Mouse (Mus musculus) midbrain, embryonic 11.5 days (tissue): Measurements from ENCODE around the gene Cnot3. TPM values are rescaled to one million over a fixed set of nuclear protein-coding genes. Genes with fewer than 3 reads are reported as not detected.

ENCODE experiments used
- ATAC-seq: fragments of 200-750 bp; cut with Nextera tagmentation; 2 replicates; pipeline ENCODE4 v1.8.0; 2017; ENCODE audit warnings: moderate TSS enrichment, moderate library complexity; ENCODE audit not compliant: low FRiP score
- DNase-seq: peaks from one replicate; pipeline ENCODE4 v3.0.0; 2015; ENCODE audit warnings: low spot score; ENCODE audit errors: missing footprints
- H3K27ac ChIP-seq: fragments of 300-500 bp; sonication (generic); 2 replicates; pipeline ENCODE4 v1.5.1; 2014; ENCODE audit warnings: low read depth, low read length
- H3K27me3 ChIP-seq: fragments of 300-500 bp; sonication (generic); 2 replicates; pipeline ENCODE4 v1.6.1; 2014; ENCODE audit warnings: mild to moderate bottlenecking, low read length, moderate library complexity, mixed read lengths; ENCODE audit not compliant: control insufficient read depth, insufficient read depth
- H3K36me3 ChIP-seq: fragments of 300-500 bp; sonication (generic); 2 replicates; pipeline ENCODE4 v1.6.1; 2014; ENCODE audit warnings: mild to moderate bottlenecking, low read length, moderate library complexity, mixed read lengths; ENCODE audit not compliant: control insufficient read depth, insufficient read depth
- H3K4me1 ChIP-seq: fragments of 300-500 bp; sonication (generic); 2 replicates; pipeline ENCODE4 v1.6.1; 2014; ENCODE audit warnings: low read length; ENCODE audit not compliant: control insufficient read depth, insufficient read depth
- H3K4me2 ChIP-seq: fragments of 300-500 bp; sonication (generic); 2 replicates; pipeline ENCODE4 v1.6.1; 2014; ENCODE audit warnings: mild to moderate bottlenecking, moderate library complexity
- H3K4me3 ChIP-seq: fragments of 300-500 bp; sonication (generic); 2 replicates; pipeline ENCODE4 v1.5.1; 2014; ENCODE audit warnings: low read depth, low read length
- H3K9ac ChIP-seq: fragments of 300-500 bp; sonication (generic); 2 replicates; pipeline ENCODE4 v1.6.1; 2014; ENCODE audit warnings: low read length
- H3K9me3 ChIP-seq: fragments of 300-500 bp; sonication (generic); 2 replicates; pipeline ENCODE4 v1.6.1; 2016; ENCODE audit warnings: low read length; ENCODE audit not compliant: control insufficient read depth
- WGBS: fragments of 180-500 bp; shearing (Covaris S2); extraction: QIAGEN DNeasy Blood & Tissue Kit; methylation state at CpG from one replicate; pipeline ENCODE4 v1.1.7; 2014; 5-methylcytosine and 5-hydroxymethylcytosine counted together
- polyA plus RNA-seq: library from polyadenylated mRNA; unstranded; fragments of >200 nt; fragmentation: Nextera tagmentation; extraction: Ambion mirVana; gene quantifications from 2 replicates; pipeline ENCODE4 v1.2.1, GENCODE M21; 2014

The Cnot3 gene
- polyA plus RNA-seq, 1 experiment from 2014 or later, result 63.0 TPM

DNA sequence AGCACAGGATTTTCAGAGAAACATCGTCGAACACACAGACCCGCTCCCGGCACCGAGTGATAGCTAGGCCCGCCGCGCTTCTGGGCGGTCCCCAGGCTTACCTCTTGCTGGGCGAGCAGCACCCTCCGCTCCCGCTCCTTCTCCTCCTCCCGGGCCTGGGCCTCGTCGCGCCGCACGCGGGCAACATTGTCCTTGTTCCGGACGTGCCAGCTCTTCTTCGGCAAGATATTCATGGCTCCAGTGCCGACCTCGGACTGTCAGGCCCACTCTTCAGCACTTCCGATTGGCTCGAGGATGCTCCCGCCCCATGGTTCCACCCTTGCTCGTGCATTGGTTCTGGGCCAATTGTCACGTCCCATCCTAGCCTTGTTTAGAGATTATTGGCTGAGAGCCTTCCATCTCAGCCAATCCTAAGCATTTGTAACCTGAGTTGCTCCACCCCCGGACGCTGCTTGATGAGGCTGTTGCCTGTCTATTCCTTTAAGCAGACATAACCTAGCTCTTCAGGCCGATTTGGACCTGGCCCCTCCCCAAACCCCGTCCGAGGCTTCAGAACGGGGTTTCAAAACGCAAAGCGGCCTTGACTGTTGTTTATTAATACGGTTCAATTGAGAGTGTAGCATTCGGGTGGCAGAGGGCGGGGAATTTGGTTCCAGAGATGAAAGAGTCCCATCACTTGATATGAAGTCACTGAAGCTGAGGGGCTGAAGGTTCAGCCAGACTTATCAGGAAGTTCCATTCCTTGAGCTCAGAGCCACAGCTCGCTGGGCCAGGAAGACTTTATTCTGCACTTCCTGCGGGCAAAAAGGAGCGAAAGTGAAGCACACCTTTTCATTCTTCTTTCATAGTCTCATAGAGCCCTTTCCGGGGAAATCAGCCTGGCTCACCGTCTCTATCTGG lies 20.4 kb downstream of the Cnot3 start, which contains the start of gene Leng1:
Leng1 (minus strand) TSS at position 626 of the 900 bp plus-strand sequence.
- 5% methylated on average over 45 of the region's 45 CpGs for WGBS
- Histone ChIP-seq H3K4me1 (peaks cover 12% of the 10 kb centered on the region), H3K27me3 (no peaks in the 10 kb centered on the region), H3K4me3 (peak within 1 kb of the TSS; percentile 75), H3K27ac (peak within 1 kb of the TSS; percentile 80), H3K36me3 (peaks cover 10% of the 10 kb centered on the region; the same call in 1 of the 2 replicates), H3K9me3 (no peaks in the 10 kb centered on the region), H3K4me2 (peak within 1 kb of the TSS; percentile 74), H3K9ac (peak within 1 kb of the TSS; percentile 88)
- ATAC-seq, result peak; percentile 99
- DNase-seq, result peak; percentile 97

DNA sequence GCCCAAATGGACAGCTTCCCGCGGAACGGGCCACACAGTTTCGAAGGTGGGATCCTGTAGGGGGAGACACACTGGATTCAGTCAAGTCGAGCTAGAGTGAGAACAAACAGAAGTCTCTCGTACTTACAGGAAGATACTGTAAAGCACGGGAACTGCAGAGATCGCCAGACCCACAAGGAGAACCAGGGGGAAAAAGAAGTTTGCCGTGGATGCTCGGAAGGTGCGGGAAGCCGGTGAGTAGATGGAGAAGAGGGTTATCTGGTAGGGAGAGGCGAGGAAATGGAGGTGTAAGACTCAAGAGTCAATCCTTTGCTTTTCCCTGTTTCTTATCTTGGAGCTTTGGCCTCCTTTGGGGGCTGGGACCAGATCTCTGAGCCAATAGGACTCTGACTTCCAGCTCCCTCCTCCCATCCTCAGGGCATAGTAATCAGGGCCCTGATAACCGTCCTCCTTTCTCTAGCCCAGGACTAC lies 21.9 kb downstream of the Cnot3 start:
- H3K9ac ChIP-seq, result no peak overlapping the region; the same call in 1 of the 2 replicates
- no peak overlapping the region for H3K27ac ChIP-seq
- ATAC-seq (no peak), DNase-seq (no peak)
- H3K4me3 ChIP-seq, result no peak overlapping the region
- H3K4me1 ChIP-seq, result peaks cover 12% of the 10 kb centered on the region
- H3K27me3 ChIP-seq, result no peaks in the 10 kb centered on the region
- peaks cover 3% of the 10 kb centered on the region; the same call in 1 of the 2 replicates for H3K36me3 ChIP-seq
- no peak overlapping the region for H3K4me2 ChIP-seq
- WGBS, result 20% methylated on average over 14 of the region's 14 CpGs
- no peaks in the 10 kb centered on the region for H3K9me3 ChIP-seq

DNA sequence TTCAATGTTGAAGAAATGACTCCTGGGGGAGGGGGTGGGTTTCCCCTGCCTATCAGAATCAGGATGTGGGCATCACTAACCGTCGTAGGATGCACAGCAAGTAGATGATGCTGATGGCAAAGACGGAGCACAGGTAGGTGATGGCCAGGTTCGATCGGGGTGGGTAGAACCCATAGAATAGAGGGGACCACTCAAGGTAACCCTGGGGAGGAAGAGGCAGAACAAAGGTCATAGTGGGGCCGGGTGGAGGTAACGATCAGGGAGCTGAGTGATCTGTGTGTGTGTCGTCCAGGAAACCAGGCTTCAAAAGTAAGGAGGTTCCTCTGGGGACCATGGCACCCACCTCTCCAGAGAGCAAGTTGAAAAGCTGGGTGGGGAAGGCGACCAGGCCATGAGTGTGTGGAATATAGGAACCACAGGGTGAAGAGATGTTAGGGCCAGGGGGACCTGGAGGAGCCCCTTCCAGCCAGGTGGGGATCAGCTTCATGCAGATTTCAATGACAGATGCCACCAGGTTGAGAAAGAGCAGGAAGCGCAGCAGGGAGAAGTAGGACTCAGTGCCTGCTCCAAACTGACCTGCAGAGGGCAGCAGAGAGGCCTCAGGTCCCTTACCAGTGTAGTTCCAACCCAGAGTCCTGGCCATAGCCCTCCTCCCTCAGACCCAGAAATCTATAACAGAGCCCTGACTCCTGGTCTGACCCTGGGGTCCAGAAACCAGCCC lies 29.6 kb downstream of the Cnot3 start:
- Histone ChIP-seq H3K4me1 (no peaks in the 10 kb centered on the region), H3K9me3 (no peaks in the 10 kb centered on the region), H3K36me3 (no peaks in the 10 kb centered on the region), H3K9ac (no peak overlapping the region), H3K4me2 (no peak overlapping the region), H3K27me3 (no peaks in the 10 kb centered on the region), H3K27ac (no peak overlapping the region), H3K4me3 (no peak overlapping the region)
- ATAC-seq (peak; percentile 90), DNase-seq (peak; percentile 98)
- 72% methylated on average over 10 of the region's 10 CpGs for WGBS

DNA sequence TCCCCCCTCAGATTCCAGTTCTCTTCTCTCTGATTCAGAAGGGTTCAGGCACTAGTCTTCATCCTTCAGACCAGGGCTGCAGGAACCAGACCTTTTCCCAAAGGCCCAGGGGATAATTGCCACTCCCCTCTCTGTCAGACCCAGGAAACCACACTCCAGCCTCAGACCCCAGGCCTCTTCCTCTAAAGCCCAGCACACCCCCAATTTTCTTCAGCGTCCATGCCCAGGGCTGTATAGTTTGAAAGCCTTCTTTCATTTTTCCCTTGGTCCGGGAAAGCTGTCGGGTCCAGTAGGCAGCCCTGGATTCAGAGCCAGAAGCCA lies 30.1 kb downstream of the Cnot3 start:
- Histone ChIP-seq H3K36me3 (no peaks in the 10 kb centered on the region), H3K27ac (no peak overlapping the region), H3K27me3 (no peaks in the 10 kb centered on the region), H3K4me3 (no peak overlapping the region), H3K9ac (no peak overlapping the region), H3K4me1 (no peaks in the 10 kb centered on the region), H3K4me2 (no peak overlapping the region), H3K9me3 (no peaks in the 10 kb centered on the region)
- ATAC-seq (peak; percentile 17; the same call in 1 of the 2 replicates), DNase-seq (no peak)
- 80% methylated on average over 3 of the region's 3 CpGs for WGBS

DNA sequence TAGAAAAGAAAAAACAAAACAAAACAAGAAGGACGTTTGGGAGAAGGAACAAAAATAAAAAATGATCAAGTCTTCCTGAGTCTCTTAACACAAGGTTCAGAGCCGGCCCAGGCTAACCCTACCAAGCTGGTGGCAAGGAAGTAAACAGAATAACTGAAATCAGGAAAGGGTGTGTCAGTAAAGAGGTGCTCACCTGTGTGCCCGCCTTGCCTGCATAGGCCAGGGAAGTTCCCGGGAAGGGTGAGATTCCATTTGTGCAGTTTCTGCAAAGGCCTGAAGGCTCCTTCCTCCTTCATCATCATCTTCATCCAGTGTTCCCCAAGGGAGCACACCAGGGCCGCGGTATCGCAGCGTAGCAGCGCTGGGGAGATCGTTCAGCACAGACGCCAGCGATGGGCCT lies 31.3 kb downstream of the Cnot3 start:
- DNase-seq (no peak), ATAC-seq (no peak)
- Histone ChIP-seq H3K9me3 (no peaks in the 10 kb centered on the region), H3K27me3 (no peaks in the 10 kb centered on the region), H3K4me1 (no peaks in the 10 kb centered on the region), H3K4me2 (no peak overlapping the region), H3K9ac (no peak overlapping the region), H3K4me3 (no peak overlapping the region), H3K27ac (no peak overlapping the region), H3K36me3 (no peaks in the 10 kb centered on the region)
- 86% methylated on average over 12 of the region's 12 CpGs for WGBS

DNA sequence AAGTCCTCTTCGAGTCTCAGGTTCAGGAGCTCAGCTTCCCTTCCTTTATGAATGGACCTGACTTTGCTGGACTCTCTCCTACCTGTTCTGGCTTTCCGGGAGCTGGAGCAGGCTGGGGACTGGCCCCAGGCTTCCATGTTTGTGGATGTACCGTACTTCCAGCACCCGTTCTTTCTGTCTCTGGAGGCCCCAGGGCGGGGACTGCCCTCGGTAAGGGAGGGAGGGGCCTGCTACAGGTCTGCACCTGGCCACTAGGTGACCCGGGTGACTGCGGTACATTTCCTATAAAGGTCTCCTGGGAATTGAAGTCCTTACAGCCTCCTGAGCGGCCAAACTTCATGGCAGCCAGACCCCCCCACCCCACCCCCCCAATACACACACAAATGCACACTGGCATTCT lies 32.3 kb downstream of the Cnot3 start, which contains the start of gene Tmc4:
Tmc4 (minus strand) TSS at position 212 of the 400 bp plus-strand sequence.
- 60% methylated on average over 9 of the region's 9 CpGs for WGBS
- no peak within 1 kb of the TSS for H3K4me2 ChIP-seq
- no peaks in the 10 kb centered on the region for H3K9me3 ChIP-seq
- no peak within 1 kb of the TSS for H3K9ac ChIP-seq
- ATAC-seq (no peak), DNase-seq (no peak)
- H3K27ac ChIP-seq, result no peak within 1 kb of the TSS
- H3K4me3 ChIP-seq, result no peak within 1 kb of the TSS
- no peaks in the 10 kb centered on the region for H3K27me3 ChIP-seq
- H3K4me1 ChIP-seq, result no peaks in the 10 kb centered on the region
- no peaks in the 10 kb centered on the region for H3K36me3 ChIP-seq

DNA sequence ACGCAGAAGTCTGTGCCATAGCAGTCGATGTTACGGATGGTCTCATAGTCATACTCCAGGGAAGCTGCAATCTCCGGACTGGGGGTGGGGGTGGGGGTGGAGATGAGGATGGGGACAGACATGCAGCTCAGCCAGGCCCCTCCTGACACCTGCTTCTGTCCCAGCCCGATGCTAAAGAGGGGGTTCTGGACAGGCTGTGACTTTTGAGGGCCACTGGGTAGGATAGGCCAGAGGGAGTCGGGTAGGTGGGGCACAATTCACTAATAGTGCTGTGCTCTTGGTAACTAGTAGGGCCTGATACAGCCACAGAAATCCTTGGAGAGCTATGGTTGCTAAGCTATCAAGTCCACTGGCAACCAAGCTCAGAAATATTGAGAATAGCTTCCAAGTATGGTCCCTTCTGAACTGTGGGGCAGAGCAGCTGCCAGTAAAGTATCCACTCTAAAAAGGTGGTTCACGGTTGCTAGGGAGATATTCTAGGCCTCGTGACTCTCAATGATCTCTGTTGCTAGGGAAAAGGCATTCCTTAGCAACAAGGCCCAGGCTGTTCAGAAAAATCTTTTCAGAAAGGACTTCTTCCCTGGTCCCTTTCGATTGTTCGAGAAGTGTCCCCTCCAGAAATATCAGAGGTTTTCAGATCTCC lies 39.0 kb downstream of the Cnot3 start:
- Histone ChIP-seq H3K4me1 (peaks cover 15% of the 10 kb centered on the region), H3K9ac (peak overlapping the region; percentile 12), H3K27me3 (no peaks in the 10 kb centered on the region), H3K27ac (peak overlapping the region; percentile 54; the same call in 1 of the 2 replicates), H3K36me3 (no peaks in the 10 kb centered on the region; the same call in 1 of the 2 replicates), H3K4me3 (no peak overlapping the region), H3K9me3 (no peaks in the 10 kb centered on the region), H3K4me2 (no peak overlapping the region)
- WGBS, result 60% methylated on average over 10 of the region's 10 CpGs
- DNase-seq (no peak), ATAC-seq (peak; percentile 83)

DNA sequence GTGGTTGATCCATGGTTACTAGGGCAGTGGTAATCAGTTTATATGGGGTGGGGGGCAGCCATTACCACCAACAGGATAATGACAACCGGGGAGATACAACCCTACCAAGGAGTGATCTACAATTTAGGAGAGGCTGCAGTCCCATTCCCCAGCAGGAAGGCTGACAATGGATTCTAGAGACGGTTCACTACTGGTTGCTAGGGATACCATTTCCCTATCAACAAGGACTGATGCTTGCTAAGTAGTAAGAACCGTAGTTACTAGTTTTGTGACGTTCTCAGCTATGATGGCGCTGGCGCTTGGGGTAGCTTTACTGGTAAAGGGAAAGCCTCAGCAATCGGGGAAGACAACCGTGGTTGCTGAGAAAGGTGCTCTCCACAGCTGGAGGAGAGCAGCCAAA lies 39.6 kb downstream of the Cnot3 start:
- peaks cover 15% of the 10 kb centered on the region for H3K4me1 ChIP-seq
- WGBS, result 70% methylated on average over 8 of the region's 8 CpGs
- H3K9ac ChIP-seq, result peak overlapping the region; percentile 16; the same call in 1 of the 2 replicates
- DNase-seq (no peak), ATAC-seq (peak; percentile 28)
- H3K36me3 ChIP-seq, result no peaks in the 10 kb centered on the region; the same call in 1 of the 2 replicates
- no peaks in the 10 kb centered on the region for H3K9me3 ChIP-seq
- H3K4me2 ChIP-seq, result no peak overlapping the region
- no peak overlapping the region for H3K27ac ChIP-seq
- no peaks in the 10 kb centered on the region for H3K27me3 ChIP-seq
- H3K4me3 ChIP-seq, result no peak overlapping the region
